Comparison of ENCODE assay signal across 14 mouse cellular contexts in the genomic region with DNA sequence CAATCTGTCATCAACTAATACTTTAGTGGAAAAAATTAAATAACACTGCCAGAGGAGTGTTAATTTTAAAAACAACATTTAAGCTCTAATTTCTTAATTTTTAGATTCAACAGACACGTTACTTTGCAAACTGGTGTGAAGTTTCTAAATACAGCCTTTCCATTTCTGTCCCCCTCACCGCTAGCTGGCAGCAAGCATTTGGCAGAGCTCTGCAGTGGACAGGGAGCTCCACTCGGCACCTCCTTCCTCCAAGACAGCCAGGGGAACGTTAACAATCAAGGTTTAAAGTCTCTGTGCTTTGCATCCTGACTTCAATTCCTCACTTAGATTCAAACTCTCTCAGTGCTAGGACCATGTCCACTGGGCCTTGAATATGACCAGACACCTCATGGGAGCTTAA.
A peak's percentile ranks its signal among the peaks of the same experiment; 100 is the strongest.
DNase-seq lines count a peak whose midpoint lies in the region; ATAC-seq and TF ChIP-seq lines count a peak whose summit lies in the region.
"Had no signal": no experiment of that assay in that cellular context is flagged by ENCODE, and none has a peak within 500 bp of the region (broad histone marks: within the 10 kb centered on the region; RNA-seq: fewer than 3 reads in every experiment).

No protein-coding gene starts in this region.

- 0 out of 2 replicates have a peak overlapping the region, but pooled peaks have one; percentile 35 for H3K27ac ChIP-seq in heart, embryonic 11.5 days (ENCODE audit: low read depth, low read length)
- no peak overlapping the region for H3K27ac ChIP-seq in midbrain, postnatal 0 days (ENCODE audit: low read depth, low read length)
- H3K27ac ChIP-seq: hindbrain, embryonic 12.5 days; liver, embryonic 12.5 days had no signal

- H3K36me3 ChIP-seq in heart, embryonic 11.5 days (ENCODE audit: control insufficient read depth, insufficient read depth, low read length): no peaks in the 10 kb centered on the region
- H3K36me3 ChIP-seq in midbrain, postnatal 0 days (ENCODE audit: insufficient read depth, low read length): no peaks in the 10 kb centered on the region
- H3K36me3 ChIP-seq: hindbrain, embryonic 12.5 days; liver, embryonic 12.5 days had no signal

- H3K27me3 ChIP-seq in heart, embryonic 11.5 days (ENCODE audit: control insufficient read depth, insufficient read depth, low read length): no peaks in the 10 kb centered on the region
- H3K27me3 ChIP-seq in midbrain, postnatal 0 days (ENCODE audit: insufficient read depth, low read length): no peaks in the 10 kb centered on the region
- H3K27me3 ChIP-seq: hindbrain, embryonic 12.5 days; liver, embryonic 12.5 days had no signal

- DNase-seq in cerebellum, postnatal 25 days: peak; percentile 10 to 16
- peak; percentile 34 to 47 for DNase-seq in left cerebral cortex, postnatal 14 days (ENCODE audit: low spot score in 2 of 2)
- no peak for DNase-seq in left cerebral cortex, postnatal 36 days (ENCODE audit: low spot score in 2 of 2)
- no peak for DNase-seq in midbrain, postnatal 0 days (ENCODE audit: low spot score)
- no peak for DNase-seq in thymus, postnatal 4 days
- DNase-seq in ovary, postnatal 14 days (ENCODE audit: low spot score): no peak
- DNase-seq: adrenal gland, postnatal 36 days; cerebellum, adult 11-12 months; kidney, adult 2 months; retina, postnatal 1 day had no signal

- intact Hi-C loops in left cerebral cortex, postnatal 14 days (cut with DNase I): loop anchor here (5.0 kb wide), 1 partner anchor 106 kb away; the partner anchor contains the start of gene Kalrn
- intact Hi-C loops in left cerebral cortex, postnatal 36 days (cut with DNase I): loop anchor here (5.0 kb wide), 1 partner anchor 46 kb away; no protein-coding TSS in a partner anchor

- H3K4me3 ChIP-seq in heart, embryonic 11.5 days (ENCODE audit: low read depth, low read length): no peak overlapping the region
- H3K4me3 ChIP-seq in midbrain, postnatal 0 days (ENCODE audit: low read depth, low read length): no peak overlapping the region
- H3K4me3 ChIP-seq: hindbrain, embryonic 12.5 days; liver, embryonic 12.5 days had no signal

- ATAC-seq in cerebellum, adult (ENCODE audit: insufficient number of reproducible peaks, low FRiP score, low TSS enrichment): no peak
- ATAC-seq in heart, embryonic 11.5 days (replicated peaks; ENCODE audit: insufficient number of reproducible peaks, low FRiP score, low TSS enrichment): no peak
- no peak for ATAC-seq in midbrain, postnatal 0 days (ENCODE audit: low FRiP score)
- ATAC-seq: liver, embryonic 12.5 days had no signal

- H3K4me1 ChIP-seq in heart, embryonic 11.5 days (ENCODE audit: control insufficient read depth, insufficient read depth, low read length): peaks cover 37% of the 10 kb centered on the region
- peaks cover 39% of the 10 kb centered on the region for H3K4me1 ChIP-seq in midbrain, postnatal 0 days (ENCODE audit: insufficient read depth, low read length)

- no peaks in the 10 kb centered on the region for H3K9me3 ChIP-seq in heart, embryonic 11.5 days (replicated peaks; ENCODE audit: control insufficient read depth, low read length)
- no peaks in the 10 kb centered on the region for H3K9me3 ChIP-seq in midbrain, postnatal 0 days (ENCODE audit: low read length)
- H3K9me3 ChIP-seq: hindbrain, embryonic 12.5 days; liver, embryonic 12.5 days had no signal

- TF ChIP-seq CTCF in midbrain, postnatal 0 days (IDR thresholded peaks at IDR 0.05): peak; percentile 36

- H3K9ac ChIP-seq in heart, embryonic 11.5 days (ENCODE audit: low read depth, low read length): no peak overlapping the region
- no peak overlapping the region for H3K9ac ChIP-seq in midbrain, postnatal 0 days (replicated peaks; ENCODE audit: low read length, poor library complexity, severe bottlenecking)
- H3K9ac ChIP-seq: hindbrain, embryonic 12.5 days; liver, embryonic 12.5 days had no signal

- no peak overlapping the region; the same call in 1 of the 2 replicates for H3K4me2 ChIP-seq in heart, embryonic 11.5 days
- H3K4me2 ChIP-seq in midbrain, postnatal 0 days (ENCODE audit: low read depth, low read length, poor library complexity, severe bottlenecking): no peak overlapping the region
- H3K4me2 ChIP-seq: hindbrain, embryonic 12.5 days; liver, embryonic 12.5 days had no signal

- 21% methylated on average over 4 of the region's 4 CpGs for WGBS in heart, embryonic 11.5 days (ENCODE audit: insufficient replicate concordance)
- WGBS in midbrain, postnatal 0 days: 48% methylated on average over 4 of the region's 4 CpGs

Comparison
In these comparisons a context has a peak if more than half of its experiments do, and no peak if none do; other contexts are left out.
1. DNase-seq: peak in cerebellum, postnatal 25 days (2 of 2) and left cerebral cortex, postnatal 14 days (2 of 2); none in left cerebral cortex, postnatal 36 days (0 of 2), midbrain, postnatal 0 days (single experiment), thymus, postnatal 4 days (single experiment) and ovary, postnatal 14 days (single experiment).